Mouse (Mus musculus) urinary bladder, postnatal 25 days (tissue): Measurements from ENCODE around the gene Ipcef1.

Experiments
- DNase-seq: peaks from one replicate; pipeline ENCODE4 v3.0.0; 2022; ENCODE audit warnings: low spot score

The Ipcef1 gene

DNA sequence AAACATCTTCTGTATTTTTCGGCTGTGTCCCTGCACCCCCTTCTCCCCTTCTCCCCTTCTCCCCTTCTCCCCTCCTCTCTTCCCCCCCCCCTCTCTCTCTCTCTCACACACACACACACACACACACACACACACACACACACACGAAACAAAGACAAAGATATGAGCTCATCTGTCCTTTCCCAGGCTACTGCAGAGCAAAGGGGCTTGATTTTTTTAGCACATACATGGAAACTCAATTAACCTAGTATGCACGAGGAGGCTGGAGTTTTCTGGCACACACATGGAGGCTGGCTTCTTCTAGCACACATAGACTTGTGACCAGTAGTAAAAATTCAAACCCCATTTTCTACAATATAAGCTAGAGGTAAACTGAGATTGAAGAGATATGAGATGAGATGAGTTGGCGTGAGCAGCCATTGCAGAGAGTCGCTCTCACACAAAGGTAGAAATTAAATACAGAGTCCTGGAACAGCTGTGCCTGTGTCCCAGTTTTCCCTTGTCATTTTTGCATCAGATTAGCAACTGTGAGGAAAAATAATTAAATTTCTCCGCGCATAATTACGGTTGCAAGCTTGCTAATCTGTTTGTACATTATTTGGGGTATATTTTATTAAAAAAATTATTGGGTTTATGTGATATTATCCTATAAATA lies 84.6 kb downstream of the Ipcef1 start:
- no peak for DNase-seq

GRCm38 (mm10) chr10:6958791-6959190 lies 93.5 kb downstream of the Ipcef1 start:
- DNase-seq, result no peak

DNA sequence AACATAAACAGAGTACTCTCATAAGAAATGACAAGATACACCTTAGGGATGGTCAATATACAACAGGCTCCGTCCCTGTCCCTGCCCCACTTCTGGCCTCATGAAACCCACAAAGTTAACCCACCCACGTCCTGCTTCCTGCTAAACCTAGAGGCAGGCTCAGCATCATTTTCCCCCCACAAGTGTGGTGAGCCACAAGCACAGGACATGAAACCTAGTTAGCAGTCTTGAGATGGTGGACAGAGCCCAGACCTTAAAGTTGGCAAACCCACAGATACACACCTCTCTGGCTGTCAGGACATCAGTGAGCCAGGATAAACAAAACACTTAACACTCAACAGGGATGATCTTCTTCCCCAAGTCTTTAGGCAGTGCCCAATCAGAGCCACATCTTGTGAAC lies 95.9 kb downstream of the Ipcef1 start:
- DNase-seq, result no peak

- DNase-seq, result no peak
Measured at GRCm38 (mm10) chr10:6954533-6954932, 97.7 kb downstream of the Ipcef1 start.

DNA sequence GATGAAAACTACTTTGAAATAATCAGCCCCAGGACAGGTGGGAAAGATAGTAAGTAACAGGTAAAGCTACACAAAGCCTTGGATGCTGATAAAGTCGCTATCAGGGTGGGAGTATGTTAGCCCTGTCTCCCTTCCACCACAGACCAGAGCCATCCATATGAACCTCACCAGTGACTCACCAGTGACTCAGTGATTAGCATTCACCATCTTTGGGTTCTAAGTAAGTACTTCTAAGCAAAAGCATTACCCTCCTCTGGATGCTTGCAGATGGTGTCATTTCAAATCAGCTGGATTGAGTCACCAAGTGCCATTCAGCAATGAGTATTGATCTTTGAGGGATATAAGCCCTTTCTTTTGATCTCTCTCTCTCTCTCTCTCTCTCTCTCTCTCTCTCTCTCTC lies 99.2 kb downstream of the Ipcef1 start:
- no peak for DNase-seq

DNA sequence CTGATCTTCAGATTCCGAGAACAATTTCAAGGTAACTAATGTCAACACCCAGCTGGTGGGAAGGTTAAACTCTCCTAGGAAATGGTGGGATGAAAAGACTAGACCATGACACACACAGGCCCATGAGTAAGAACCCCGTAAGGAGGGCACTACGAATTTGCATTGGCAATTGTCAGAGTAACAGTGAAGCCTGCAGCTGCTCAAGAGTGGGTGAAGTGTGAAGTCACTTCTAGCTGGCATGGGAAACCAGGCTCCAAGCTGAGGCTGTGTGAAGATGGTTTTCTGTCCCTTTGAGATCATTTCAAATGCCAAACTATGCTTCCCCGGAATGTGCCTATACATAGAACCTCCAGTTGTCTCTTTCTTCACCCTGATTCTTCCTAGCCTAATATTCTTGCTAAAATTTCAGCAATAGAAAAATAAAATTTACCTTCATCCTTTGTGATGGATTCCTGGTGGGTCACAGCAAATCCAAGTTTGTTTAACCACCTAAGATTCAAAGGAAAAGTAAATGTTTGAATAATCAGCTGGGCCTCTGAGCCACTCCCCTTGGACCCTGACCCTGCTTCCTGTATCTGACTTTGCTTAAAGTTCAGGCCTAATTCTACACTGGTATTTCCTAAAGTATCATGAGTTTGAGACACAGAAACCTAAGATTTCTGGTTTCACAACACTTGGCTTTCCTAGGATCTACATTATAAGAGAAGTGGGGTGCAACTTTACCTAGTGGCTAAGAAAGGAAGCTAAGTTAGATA lies 115.4 kb downstream of the Ipcef1 start:
- no peak for DNase-seq

DNA sequence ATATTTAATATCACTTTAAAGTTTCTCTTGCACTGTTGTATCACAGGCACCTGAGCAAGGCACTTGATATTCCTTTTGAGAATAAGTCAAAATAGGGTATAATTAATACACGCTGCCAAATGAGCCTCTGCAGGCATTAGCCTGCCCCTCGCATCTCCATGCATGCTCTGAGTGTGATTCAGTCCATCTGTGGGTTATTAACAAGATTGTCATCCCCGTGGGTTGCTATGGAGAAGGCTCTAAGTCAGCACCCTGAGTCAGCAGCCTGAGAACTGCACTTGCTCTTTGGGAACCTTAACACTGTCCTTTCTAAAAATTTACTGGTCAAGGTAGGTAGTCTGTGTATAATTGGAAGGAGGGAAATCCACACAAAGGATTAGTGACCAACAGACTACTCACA lies 117.5 kb downstream of the Ipcef1 start:
- DNase-seq, result no peak

DNA sequence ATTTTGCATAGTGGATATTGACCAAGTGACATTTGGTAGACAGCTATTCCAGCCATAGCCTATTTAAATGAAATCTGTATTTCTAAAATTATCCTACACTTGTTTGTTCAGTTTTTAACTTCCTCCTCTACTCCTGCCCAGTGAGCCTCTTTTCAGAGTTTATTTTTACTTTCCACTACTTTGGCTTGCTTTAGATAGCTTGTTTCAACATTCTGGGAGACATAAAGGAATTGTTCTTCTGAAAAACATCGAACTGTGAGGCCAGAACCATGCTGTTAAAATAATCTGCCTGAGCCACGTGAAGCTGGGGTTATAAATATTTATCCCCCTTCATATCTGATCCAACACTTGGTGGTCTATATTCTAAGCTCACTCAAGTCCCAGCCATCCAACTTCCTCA lies 121.4 kb downstream of the Ipcef1 start:
- DNase-seq, result no peak

DNA sequence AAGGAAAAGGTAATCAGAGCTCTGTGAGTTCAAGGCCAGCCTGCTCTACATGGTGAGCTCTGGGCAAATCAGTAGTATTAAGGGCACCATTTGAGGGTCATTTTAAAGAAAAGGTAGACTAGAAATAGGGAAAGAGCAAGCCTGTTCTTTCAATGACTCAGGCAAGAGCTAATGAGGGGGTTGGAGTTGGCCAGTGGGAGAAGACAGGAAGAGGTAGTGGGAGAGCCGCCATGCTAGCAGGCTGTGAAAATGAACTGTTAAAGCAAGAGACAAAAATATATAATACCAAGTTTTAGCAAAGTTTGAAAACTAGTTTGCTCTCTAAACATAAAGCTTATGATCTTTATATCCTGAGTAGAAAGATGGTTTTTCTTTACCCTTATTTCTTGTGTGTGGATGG lies 121.9 kb downstream of the Ipcef1 start:
- DNase-seq, result no peak

GRCm38 (mm10) chr10:6928905-6929304 lies 123.4 kb downstream of the Ipcef1 start:
- no peak for DNase-seq

- DNase-seq, result no peak
Measured at GRCm38 (mm10) chr10:6927600-6928223, 124.6 kb downstream of the Ipcef1 start.

- no peak for DNase-seq
Measured at GRCm38 (mm10) chr10:6926724-6927123, 125.6 kb downstream of the Ipcef1 start.

- no peak for DNase-seq
Measured at GRCm38 (mm10) chr10:6916545-6917257, 135.6 kb downstream of the Ipcef1 start.

GRCm38 (mm10) chr10:6915991-6916390 lies 136.3 kb downstream of the Ipcef1 start:
- no peak for DNase-seq

- no peak for DNase-seq
Measured at GRCm38 (mm10) chr10:6909763-6910162, 142.5 kb downstream of the Ipcef1 start.

DNA sequence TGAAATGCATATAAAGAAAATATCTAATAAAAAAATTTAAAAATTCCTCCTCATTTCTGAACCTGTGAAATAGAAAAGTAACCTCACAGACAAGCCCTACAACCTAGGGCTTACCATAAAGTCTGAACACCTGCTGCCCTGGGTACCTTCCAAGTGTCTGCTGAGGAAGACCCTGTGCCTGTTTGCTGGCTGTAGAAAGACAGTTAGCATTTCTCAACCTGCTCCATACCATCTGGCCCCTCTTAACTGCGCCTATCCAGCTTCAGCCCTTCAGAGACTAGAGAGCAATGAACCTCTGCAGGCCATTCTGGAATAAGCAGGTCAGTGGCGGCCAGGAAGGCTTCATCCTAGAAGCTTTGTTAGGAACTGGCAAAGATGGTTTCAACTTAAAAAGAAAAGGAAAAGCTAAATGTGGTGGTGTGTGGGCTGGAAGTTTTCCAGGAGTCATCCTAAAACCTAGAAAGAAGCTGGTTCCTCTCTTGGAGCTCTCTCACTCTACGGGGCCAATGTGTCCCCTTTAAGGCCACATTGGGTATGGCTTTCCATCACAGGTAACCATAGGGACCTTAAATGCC lies 150.4 kb downstream of the Ipcef1 start:
- DNase-seq, result no peak

GRCm38 (mm10) chr10:6900126-6900525 lies 152.2 kb downstream of the Ipcef1 start:
- DNase-seq, result no peak

DNA sequence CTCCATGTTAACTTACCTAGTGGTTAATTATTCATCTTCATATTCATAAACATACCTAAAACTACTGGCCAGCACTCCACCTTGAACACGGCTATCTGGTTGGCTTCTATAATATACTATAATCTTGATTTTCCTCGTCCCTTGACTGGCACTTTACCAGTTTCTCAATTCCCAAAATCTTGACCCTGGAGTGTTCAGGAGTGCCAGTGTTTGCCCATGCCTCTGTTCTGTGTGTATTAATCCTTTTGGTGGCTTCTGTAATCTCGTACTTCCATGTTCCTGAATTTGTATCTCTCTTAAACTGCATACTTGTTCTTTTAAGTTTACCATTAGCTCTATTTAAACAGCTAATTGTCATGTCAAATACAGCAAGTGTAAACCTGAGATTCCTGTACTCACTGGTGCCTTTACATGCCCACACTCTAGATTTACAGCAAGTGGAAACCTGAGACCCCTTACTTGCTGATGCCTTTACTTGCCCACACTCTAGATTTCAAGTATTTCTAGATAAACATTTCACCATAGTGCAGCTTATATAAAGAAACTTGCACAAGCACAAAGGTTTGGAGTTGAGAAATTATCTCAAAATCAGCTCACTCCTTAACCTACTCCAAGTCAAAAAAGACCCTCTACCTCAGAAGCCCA lies 155.5 kb downstream of the Ipcef1 start:
- no peak for DNase-seq

DNA sequence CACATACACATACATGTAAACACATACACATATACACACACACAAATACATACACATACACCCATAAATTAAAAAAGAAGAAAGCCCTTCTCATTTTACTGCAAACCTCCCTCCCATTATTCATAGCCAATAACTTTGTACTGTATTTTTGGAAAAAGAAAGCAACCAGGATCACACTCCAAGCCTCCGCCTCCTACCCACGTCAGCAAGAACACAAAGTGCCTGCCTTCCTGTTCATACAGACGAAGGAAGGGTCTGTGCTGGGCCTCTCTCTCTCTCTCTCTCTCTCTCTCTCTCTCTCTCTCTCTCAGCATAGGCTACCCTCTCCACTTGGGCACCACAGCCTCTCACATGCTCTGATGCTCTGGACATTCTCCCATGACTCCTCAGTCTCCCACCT lies 156.5 kb downstream of the Ipcef1 start:
- no peak for DNase-seq

- no peak for DNase-seq
Measured at GRCm38 (mm10) chr10:6890348-6891009, 161.8 kb downstream of the Ipcef1 start.

- no peak for DNase-seq
Measured at GRCm38 (mm10) chr10:6889640-6890245, 162.5 kb downstream of the Ipcef1 start.
